Mouse (Mus musculus) kidney, embryonic 14.5 days (tissue): ENCODE measurements around the gene Faap100. TPM values are rescaled to one million over a fixed set of nuclear protein-coding genes. Genes with fewer than 3 reads are reported as not detected.

Experiments used
- ATAC-seq: fragments of 200-750 bp; cut with Nextera tagmentation; 2 replicates; pipeline ENCODE4 v1.8.0; 2017; ENCODE audit warnings: moderate number of reproducible peaks, mild to moderate bottlenecking, moderate TSS enrichment, moderate library complexity; ENCODE audit not compliant: low FRiP score, low TSS enrichment
- H3K27ac ChIP-seq: fragments of 300-500 bp; sonication (generic); 2 replicates; pipeline ENCODE4 v1.5.1; 2014; ENCODE audit warnings: low read depth, mild to moderate bottlenecking, low read length, moderate library complexity, mixed read lengths
- H3K27me3 ChIP-seq: fragments of 300-500 bp; sonication (generic); 2 replicates; pipeline ENCODE4 v1.6.1; 2014; ENCODE audit warnings: mild to moderate bottlenecking, low read length; ENCODE audit not compliant: control insufficient read depth, insufficient read depth
- H3K36me3 ChIP-seq: fragments of 300-500 bp; sonication (generic); 2 replicates; pipeline ENCODE4 v1.6.1; 2014; ENCODE audit warnings: low read length, mixed read lengths; ENCODE audit not compliant: control insufficient read depth, insufficient read depth
- H3K4me1 ChIP-seq: fragments of 300-500 bp; sonication (generic); 2 replicates; pipeline ENCODE4 v1.6.1; 2014; ENCODE audit warnings: low read length, mixed read lengths; ENCODE audit not compliant: control insufficient read depth, insufficient read depth
- H3K4me2 ChIP-seq: fragments of 300-500 bp; sonication (generic); replicated peaks from 2 replicates; pipeline ENCODE4 v1.6.1; 2014; ENCODE audit warnings: low read depth, mild to moderate bottlenecking, low read length
- H3K4me3 ChIP-seq: fragments of 300-500 bp; sonication (generic); 2 replicates; pipeline ENCODE4 v1.5.1; 2014; ENCODE audit warnings: mild to moderate bottlenecking, low read length
- H3K9ac ChIP-seq: fragments of 300-500 bp; sonication (generic); 2 replicates; pipeline ENCODE4 v1.6.1; 2014; ENCODE audit warnings: low read depth, mild to moderate bottlenecking, low read length, moderate library complexity
- H3K9me3 ChIP-seq: fragments of 300-500 bp; sonication (generic); 2 replicates; pipeline ENCODE4 v1.6.1; 2016; ENCODE audit warnings: low read length; ENCODE audit not compliant: control insufficient read depth
- WGBS: fragments of 180-500 bp; shearing (Covaris S2); extraction: QIAGEN DNeasy Blood & Tissue Kit; methylation state at CpG from one replicate; pipeline ENCODE4 v1.1.7; 2014; 5-methylcytosine and 5-hydroxymethylcytosine counted together
- polyA plus RNA-seq: library from polyadenylated mRNA; unstranded; fragments of >200 nt; fragmentation: Nextera tagmentation; extraction: Ambion mirVana; gene quantifications from 2 replicates; pipeline ENCODE4 v1.2.1, GENCODE M21; 2014

Faap100 gene
- polyA plus RNA-seq, 1 experiment from 2014 or later = 40.3 TPM

GRCm38 (mm10) chr11:120380271-120380670, 1.7 kb upstream of the Faap100 start:
- no peak for ATAC-seq
- Histone ChIP-seq H3K4me2 (no peak overlapping the region), H3K4me1 (peaks cover 9% of the 10 kb centered on the region), H3K36me3 (peaks cover 71% of the 10 kb centered on the region), H3K9me3 (no peaks in the 10 kb centered on the region), H3K4me3 (no peak overlapping the region), H3K27ac (no peak overlapping the region), H3K9ac (no peak overlapping the region), H3K27me3 (no peaks in the 10 kb centered on the region)
- WGBS = 95% methylated on average over 3 of the region's 3 CpGs

- H3K27ac ChIP-seq = peak overlapping the region; percentile 56; the same call in 1 of the 2 replicates
- ATAC-seq = peak; percentile 53
- WGBS = 4% methylated on average over 40 of the region's 40 CpGs
These were observed 443 bp downstream of the Faap100 start for GRCm38 (mm10) chr11:120378031-120378610.

GRCm38 (mm10) chr11:120377337-120377736, 1.2 kb downstream of the Faap100 start:
- Histone ChIP-seq H3K9me3 (no peaks in the 10 kb centered on the region), H3K27ac (no peak overlapping the region), H3K27me3 (no peaks in the 10 kb centered on the region), H3K4me1 (peaks cover 9% of the 10 kb centered on the region), H3K9ac (peak overlapping the region; percentile 80; the same call in 1 of the 2 replicates), H3K4me2 (peak overlapping the region; percentile 87), H3K36me3 (peaks cover 74% of the 10 kb centered on the region), H3K4me3 (peak overlapping the region; percentile 89)
- WGBS = 82% methylated on average over 10 of the region's 10 CpGs
- no peak for ATAC-seq

More at GRCm38 (mm10) chr11:120378031-120378610, 443 bp downstream of the Faap100 start:
- Histone ChIP-seq H3K4me2 (peak overlapping the region; percentile 87), H3K36me3 (peaks cover 74% of the 10 kb centered on the region), H3K27me3 (no peaks in the 10 kb centered on the region), H3K4me1 (peaks cover 9% of the 10 kb centered on the region), H3K9ac (peak overlapping the region; percentile 80), H3K9me3 (no peaks in the 10 kb centered on the region), H3K4me3 (peak overlapping the region; percentile 89)

- peaks cover 9% of the 10 kb centered on the region for H3K4me1 ChIP-seq
- ATAC-seq = no peak
- no peaks in the 10 kb centered on the region for H3K27me3 ChIP-seq
- H3K9me3 ChIP-seq = no peaks in the 10 kb centered on the region
- no peak overlapping the region for H3K4me3 ChIP-seq
- peaks cover 74% of the 10 kb centered on the region for H3K36me3 ChIP-seq
- no peak overlapping the region for H3K27ac ChIP-seq
- 89% methylated on average over 17 of the region's 17 CpGs for WGBS
- 0 out of 2 replicates have a peak overlapping the region, but pooled peaks have one; percentile 80 for H3K9ac ChIP-seq
- no peak overlapping the region for H3K4me2 ChIP-seq
These were observed 2.0 kb downstream of the Faap100 start for GRCm38 (mm10) chr11:120376302-120377160.

- Histone ChIP-seq H3K27me3 (no peaks in the 10 kb centered on the region), H3K9me3 (no peaks in the 10 kb centered on the region), H3K4me3 (no peak overlapping the region), H3K4me1 (peaks cover 9% of the 10 kb centered on the region), H3K27ac (no peak overlapping the region), H3K9ac (no peak overlapping the region), H3K4me2 (no peak overlapping the region), H3K36me3 (peaks cover 71% of the 10 kb centered on the region)
- 93% methylated on average over 10 of the region's 10 CpGs for WGBS
- ATAC-seq = no peak
These were observed 3.2 kb downstream of the Faap100 start for GRCm38 (mm10) chr11:120375324-120375723.

- H3K4me2 ChIP-seq = no peak overlapping the region
- no peaks in the 10 kb centered on the region for H3K9me3 ChIP-seq
- no peaks in the 10 kb centered on the region for H3K27me3 ChIP-seq
- peaks cover 72% of the 10 kb centered on the region for H3K36me3 ChIP-seq
- no peak overlapping the region for H3K9ac ChIP-seq
- WGBS = 93% methylated on average over 23 of the region's 23 CpGs
- no peak overlapping the region for H3K27ac ChIP-seq
- H3K4me3 ChIP-seq = no peak overlapping the region
- peaks cover 9% of the 10 kb centered on the region for H3K4me1 ChIP-seq
- ATAC-seq = no peak
These were observed 4.6 kb downstream of the Faap100 start for GRCm38 (mm10) chr11:120373820-120374586.

- no peaks in the 10 kb centered on the region for H3K27me3 ChIP-seq
- 71% methylated on average over 13 of the region's 13 CpGs for WGBS
- ATAC-seq = no peak
- H3K4me3 ChIP-seq = no peak overlapping the region
- peaks cover 9% of the 10 kb centered on the region for H3K4me1 ChIP-seq
- H3K4me2 ChIP-seq = no peak overlapping the region
- no peak overlapping the region for H3K9ac ChIP-seq
- H3K36me3 ChIP-seq = peaks cover 72% of the 10 kb centered on the region
- no peaks in the 10 kb centered on the region for H3K9me3 ChIP-seq
- no peak overlapping the region for H3K27ac ChIP-seq
These were observed 5.5 kb downstream of the Faap100 start for GRCm38 (mm10) chr11:120373025-120373424.

GRCm38 (mm10) chr11:120369656-120370055, 8.9 kb downstream of the Faap100 start:
- H3K27ac ChIP-seq = no peak overlapping the region
- no peak overlapping the region for H3K4me2 ChIP-seq
- no peaks in the 10 kb centered on the region for H3K9me3 ChIP-seq
- peaks cover 3% of the 10 kb centered on the region; the same call in 1 of the 2 replicates for H3K4me1 ChIP-seq
- no peaks in the 10 kb centered on the region for H3K27me3 ChIP-seq
- 31% methylated on average over 8 of the region's 8 CpGs for WGBS
- peak; percentile 63 for ATAC-seq
- no peak overlapping the region for H3K9ac ChIP-seq
- no peak overlapping the region for H3K4me3 ChIP-seq
- peaks cover 46% of the 10 kb centered on the region for H3K36me3 ChIP-seq
